Mouse (Mus musculus) cortical plate, adult 2 months (tissue): Measurements from ENCODE around the gene Mettl25.

ENCODE experiments used
- CTCF ChIP-seq: fragments of 200-500 bp; IDR thresholded peaks from 2 replicates; pipeline ENCODE4 v1.5.1; 2011; ENCODE audit warnings: mild to moderate bottlenecking, control low read depth, low read length; ENCODE audit not compliant: insufficient read depth; ENCODE audit errors: extremely low read depth
- POLR2A ChIP-seq: fragments of 200-500 bp; IDR thresholded peaks from 2 replicates; pipeline ENCODE4 v1.6.1; 2011; ENCODE audit warnings: mild to moderate bottlenecking, low read length, control low read depth; ENCODE audit not compliant: insufficient read depth; ENCODE audit errors: extremely low read depth

- TF ChIP-seq CTCF: no peak
- TF ChIP-seq POLR2A: no peak
These were observed 81.1 kb downstream of the Mettl25 start for GRCm38 (mm10) chr10:105760046-105760445.
